Mouse (Mus musculus) bone marrow macrophage, adult 2 months (primary cell): Measurements from ENCODE around the gene 1110008P14Rik.

ENCODE experiments used
- CTCF ChIP-seq: IDR thresholded peaks from 2 replicates; pipeline ENCODE4 v1.5.1; 2012; ENCODE audit warnings: low read depth, mild to moderate bottlenecking, low read length, moderate library complexity
- POLR2A ChIP-seq: IDR thresholded peaks from 2 replicates; pipeline ENCODE4 v1.6.1; 2012; ENCODE audit warnings: mild to moderate bottlenecking, low read depth, low read length, borderline replicate concordance

DNA sequence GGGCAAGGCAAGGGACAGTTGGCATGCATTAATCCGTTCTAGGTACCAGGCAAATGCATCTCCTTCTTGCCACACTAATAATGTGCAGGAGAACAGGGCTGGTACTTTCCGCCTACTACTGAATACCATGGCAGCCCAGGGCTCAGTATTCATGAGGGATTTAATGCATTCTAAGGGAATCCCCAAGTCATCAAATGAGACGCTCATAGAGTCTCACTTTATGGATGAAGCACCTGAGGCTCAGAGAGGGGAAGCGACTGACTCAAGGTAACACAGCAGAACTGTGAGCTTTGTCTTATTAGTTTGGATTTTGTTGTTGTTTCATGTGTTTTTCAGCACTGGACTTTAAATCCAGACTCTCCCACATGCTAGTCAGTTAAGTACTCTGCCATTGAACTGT, 39.7 kb downstream of the 1110008P14Rik start:
- TF ChIP-seq CTCF (no peak), POLR2A (no peak)
